Mouse (Mus musculus) left cerebral cortex, adult 18-20 months (tissue): ENCODE measurements around the gene Dram1. TPM values are rescaled to one million over a fixed set of nuclear protein-coding genes. Genes with fewer than 3 reads are reported as not detected.
"Not testable (repeated sequence)": the region's sequence is repeated elsewhere in the genome, so short reads cannot be mapped to it uniquely, and the experiment has no call there.

ENCODE experiments used
- DNase-seq, 2 experiments: peaks; one replicate each; pipeline ENCODE4 v3.0.0; 2021 to 2022; ENCODE audit warnings: low spot score in 2 of 2, mixed read lengths in 1 of 2
- total RNA-seq, 2 experiments: library from RNA; stranded (reverse); gene quantifications; 2 replicates each; pipeline ENCODE4 v1.2.3; 2021

Gene Dram1
- total RNA-seq, 2 experiments from 2014 or later: 1.6 TPM

DNA sequence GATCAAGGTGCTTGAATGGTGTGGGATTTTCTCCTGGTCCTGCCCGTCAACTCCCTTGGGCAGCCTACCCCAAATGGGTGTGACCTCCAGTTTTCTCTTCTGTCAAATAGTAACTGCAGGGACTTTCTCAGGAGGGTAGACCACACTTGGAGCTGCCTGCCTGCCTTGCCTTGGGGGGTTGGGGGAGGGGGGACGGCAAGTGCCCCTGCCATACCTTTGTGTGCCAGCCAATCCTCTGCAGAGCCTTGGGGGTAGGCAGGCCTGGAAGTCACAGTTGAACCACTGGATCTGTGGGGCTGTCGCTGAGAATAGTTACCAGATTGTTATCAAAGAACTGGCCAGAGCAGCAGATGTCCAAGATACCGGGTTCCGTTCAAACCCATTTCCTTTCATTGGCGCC lies 7.4 kb upstream of the Dram1 start:
- no peak for DNase-seq

DNA sequence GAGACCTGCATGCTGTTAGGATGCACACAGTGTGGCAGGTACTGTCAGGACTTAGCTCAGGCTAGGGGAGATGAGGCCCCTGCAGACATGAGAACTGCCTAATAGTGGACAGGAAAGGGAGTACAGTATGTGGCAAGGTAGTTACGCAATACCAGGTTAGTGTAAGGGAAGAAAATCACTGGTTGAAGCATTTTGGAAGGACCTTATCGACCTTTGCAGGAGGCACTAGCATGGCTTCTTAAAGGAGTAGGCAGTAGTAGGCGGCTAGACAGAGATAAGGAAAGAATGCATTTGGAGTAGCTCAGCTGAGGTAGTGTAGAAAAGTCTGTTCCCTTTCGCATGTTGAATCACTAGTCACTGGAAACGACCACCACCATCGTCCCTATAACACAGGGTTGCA lies 6.9 kb upstream of the Dram1 start:
- no peak for DNase-seq

DNA sequence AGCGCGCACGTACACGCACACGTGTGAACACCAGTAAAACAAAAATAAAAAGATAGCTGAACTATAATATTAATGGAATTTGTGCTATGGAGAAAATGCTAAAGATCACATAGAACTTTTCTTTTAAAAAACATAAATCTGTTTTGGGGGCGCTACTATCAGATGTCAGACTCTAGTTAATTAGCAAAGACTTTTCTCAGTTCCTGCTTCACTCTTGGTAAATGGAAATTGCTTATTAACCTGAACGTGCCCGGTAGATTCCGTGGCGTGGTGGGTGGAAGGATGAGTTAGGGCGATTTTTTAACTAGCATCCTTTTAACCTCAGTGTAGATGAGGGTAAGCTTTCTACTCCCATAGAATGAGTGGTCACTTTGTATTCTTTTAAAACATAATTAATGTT lies 6.4 kb upstream of the Dram1 start:
- DNase-seq: no peak

DNA sequence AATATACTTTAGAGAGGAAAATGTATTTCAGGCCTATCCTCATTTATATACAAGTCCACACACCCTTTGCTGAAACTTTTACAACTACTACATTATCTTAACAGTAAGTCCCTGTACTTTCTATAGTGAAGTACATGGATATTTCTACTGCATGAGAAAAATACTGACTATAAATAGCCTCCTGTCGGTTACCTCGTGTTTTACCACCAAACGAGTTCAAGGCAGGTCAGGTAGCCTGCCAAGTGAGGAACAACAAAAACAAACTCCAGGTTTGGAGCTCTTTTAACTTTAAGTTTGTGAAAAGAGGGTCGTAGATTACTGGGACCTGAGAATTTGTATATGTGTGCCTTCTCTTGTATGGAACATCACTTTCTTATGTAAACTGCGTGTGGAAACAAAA lies 5.2 kb upstream of the Dram1 start:
- DNase-seq: no peak

DNA sequence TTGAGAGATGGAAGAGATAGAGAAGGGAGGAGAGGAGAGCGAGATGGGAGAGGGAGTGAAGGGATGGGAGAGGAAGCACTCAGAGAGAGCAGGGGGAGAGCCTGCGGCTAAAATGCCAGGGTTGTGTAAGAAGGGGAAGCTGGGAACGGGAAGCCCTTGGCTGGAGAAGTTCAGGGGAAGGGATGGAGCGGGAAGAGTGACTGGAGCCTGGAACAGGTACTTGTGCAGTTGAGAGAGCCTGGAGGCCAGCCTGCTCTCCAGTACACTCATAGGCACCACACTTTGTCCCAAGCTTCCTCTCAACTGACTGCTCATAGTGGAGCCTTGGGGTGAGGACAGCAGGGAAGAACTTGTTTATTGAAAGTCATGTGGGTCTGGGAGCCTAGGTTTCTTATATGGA lies 4.6 kb upstream of the Dram1 start:
- no peak for DNase-seq

DNA sequence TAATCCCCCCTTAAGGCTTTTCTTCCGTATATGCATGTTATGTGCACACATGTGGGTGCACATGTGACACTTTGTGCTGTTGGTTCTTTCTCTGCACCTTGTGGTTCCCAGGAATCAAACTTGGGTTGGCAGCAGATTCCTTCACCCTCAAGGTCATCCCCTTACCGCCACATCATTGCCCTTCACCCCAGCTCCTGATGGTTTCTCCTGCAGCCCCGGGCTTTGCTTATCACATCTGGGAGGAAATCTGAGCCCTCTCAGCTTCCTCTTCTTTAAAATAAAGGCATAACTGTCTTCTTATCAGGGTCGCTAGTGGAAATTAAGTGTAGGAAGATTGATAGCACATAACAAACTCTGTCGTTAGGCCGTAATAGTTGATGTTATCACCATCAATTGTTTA lies 3.1 kb upstream of the Dram1 start:
- no peak for DNase-seq

DNA sequence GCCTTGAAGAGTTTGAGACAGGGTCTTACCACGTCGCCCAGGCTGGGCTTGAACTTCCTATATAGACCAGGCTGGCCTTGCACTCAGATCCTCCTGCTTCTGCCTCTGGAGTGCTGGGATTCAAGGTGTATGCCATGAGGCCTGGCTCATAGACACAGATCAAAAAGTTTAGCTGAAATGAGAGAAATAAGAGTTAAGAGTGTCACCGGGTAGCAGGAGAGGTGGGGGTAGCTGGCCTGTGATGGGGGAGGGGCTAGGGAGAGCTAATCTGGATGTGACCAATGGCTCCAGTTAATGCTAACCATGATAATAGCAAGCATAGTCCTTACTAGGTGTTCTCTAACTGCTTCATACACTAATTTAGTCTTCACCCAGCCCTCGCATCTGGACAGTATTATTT lies 2.4 kb upstream of the Dram1 start:
- DNase-seq: no peak

DNA sequence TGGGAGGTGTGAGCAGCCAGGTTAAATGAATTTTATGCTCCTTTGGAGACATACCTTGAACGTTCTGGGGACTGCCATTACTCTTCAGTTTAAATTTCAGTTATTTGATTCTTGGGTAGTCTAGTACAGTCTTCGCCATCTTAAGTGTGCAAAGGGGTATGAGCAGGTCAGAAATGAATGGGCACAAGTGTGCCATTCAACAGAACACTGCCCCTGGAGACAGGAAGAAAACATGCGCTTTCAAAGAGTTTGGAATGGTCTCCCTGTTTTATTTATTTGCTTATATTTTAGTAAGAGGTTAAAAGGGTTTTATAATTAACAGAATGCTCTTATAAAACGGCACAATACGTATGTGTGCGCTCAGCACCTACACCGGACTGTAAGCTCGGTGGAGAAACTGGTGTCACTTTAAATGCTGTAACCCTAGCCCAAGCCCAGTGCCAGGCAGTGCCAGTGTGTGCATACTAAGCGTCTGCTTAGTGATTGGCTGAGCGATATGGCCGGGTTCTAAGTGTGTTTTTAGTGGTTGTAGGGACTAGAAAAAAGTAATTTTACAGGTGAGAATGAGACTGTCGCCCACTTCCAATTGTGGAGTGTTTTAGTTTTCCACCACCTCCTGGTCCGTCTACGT lies 1.7 kb upstream of the Dram1 start:
- no peak for DNase-seq

DNA sequence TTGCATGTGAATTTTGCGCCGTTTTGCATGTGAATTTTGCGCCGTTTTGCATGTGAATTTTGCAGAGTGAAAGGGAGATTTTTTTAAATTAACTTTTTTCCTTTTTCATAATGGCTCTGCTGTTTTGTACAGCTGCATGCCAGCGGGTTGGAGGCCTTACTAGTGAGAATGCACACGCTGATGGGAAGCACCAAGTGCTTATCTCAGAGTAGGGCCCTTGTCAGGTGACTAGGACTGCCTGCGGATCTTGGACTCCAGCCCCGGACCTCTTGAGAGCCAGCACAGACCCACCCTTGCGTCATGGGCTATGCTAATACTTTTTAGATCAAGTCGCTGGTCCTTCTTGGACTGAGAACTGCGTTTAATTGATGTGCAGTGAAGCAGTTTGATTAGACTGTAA lies 1.1 kb upstream of the Dram1 start:
- DNase-seq: peak in 1 of 2 experiments; percentile 23

DNA sequence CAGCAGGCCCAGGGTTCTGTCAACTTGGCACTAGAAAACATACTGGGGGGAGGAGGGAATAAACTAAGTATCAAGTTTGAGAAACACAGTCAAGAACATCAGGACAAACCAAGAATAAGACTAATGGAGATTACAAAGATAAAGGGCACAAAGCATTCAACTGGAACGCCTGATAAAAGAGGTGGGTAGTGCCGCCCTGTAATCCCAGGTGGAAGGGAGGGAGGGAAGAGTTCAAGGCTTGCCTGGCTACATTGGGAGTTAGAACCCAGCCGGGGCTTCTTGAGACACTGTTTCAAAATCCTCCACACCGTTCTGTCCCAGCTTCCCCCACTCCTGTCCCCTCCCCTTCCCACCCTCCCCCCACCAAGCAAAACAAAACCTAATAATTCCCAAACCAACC lies 1.2 kb downstream of the Dram1 start:
- no peak for DNase-seq

DNA sequence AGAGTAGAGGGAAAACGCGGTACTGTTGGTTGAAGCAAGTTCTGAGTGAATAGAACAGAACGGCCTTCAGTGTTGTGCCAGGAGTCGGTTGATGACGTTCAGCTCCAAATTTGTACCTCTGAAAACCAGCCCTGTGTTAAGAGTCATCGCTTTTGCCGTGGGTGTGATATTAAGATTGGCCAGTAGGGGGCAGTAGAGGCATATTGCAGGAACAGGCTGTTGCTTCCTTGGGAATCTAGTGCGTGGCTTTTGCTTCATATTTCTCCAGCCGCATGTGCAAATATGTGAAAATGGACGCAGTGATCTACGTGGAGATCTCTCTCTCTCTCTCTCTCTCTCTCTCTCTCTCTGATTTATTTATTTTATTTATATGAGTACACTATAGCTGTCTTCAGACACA lies 2.1 kb downstream of the Dram1 start:
- DNase-seq: peak; percentile 95 to 98

DNA sequence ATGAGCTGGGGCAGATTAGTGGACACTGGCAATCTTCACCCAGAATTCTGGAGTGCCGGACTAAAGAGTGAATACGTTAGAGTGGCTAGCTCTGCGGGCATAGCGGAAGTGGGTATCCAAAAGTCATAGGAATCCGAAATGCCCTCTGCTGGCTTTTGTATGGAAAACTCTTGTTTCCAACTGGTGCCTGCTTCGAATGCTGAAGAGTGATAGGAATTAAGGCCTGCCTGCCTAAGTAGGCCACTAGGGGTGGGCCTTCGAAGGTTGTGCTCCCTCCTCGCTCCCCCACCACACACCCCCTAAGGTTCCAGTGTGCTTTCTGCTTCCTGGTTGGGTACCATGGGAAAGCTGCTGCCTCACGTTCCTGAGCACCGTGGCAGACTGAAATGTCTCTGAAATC lies 3.9 kb downstream of the Dram1 start:
- DNase-seq: no peak

DNA sequence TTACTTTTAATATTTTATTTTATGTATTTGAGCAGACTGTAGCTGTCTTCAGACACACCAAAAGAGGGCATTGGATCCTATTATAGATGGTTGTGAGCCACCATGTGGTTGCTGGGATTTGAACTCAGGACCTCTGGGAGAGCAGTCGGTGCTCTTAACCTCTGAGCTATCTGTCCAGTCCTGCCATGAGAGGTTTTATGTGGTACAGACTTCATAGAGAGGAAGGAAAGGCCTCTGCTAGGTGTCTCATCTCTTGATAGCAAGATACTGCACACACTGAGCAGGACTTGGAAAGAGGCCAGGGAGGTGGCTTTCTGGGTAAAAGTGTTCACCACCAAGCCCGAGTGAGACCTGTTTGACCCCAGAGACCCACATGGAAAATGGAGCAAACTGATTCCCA lies 5.9 kb downstream of the Dram1 start:
- not testable (repeated sequence) for DNase-seq

DNA sequence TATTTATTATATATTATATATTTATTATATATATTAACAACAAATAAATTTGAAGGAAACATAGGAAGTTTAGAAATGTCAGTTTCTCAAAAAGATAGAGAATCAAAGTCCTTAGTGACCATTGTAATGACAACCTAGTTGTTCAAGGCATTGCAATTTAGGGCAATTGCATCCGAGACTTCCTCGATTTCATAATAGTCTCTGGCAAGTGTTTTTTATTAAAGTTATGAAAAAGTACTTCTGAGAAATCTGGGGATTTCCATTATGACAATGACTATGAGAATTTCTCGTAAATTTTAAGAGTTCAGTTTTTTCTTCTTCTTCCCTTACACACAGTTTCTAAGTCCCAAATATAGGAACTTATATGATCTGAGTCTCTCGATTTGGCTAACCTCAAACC lies 6.4 kb downstream of the Dram1 start:
- no peak for DNase-seq

DNA sequence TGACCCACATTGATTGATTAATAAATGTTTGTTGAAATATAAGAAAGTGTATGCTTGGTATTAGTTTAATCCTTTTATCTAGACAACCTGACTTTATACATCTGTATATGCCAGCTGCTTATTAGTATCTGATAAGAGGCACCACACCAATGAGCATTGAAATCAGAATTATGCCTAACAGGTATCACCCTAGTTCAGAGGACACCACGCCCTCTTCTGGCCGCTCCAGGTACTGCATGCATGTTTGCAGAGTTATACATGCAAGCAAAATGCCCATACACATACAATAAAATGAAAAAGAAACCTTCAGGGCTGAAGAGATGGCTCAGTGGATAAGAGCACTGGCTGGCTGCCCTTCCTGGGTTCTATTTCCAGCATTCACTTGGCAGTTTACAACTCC lies 7.1 kb downstream of the Dram1 start:
- DNase-seq: no peak

DNA sequence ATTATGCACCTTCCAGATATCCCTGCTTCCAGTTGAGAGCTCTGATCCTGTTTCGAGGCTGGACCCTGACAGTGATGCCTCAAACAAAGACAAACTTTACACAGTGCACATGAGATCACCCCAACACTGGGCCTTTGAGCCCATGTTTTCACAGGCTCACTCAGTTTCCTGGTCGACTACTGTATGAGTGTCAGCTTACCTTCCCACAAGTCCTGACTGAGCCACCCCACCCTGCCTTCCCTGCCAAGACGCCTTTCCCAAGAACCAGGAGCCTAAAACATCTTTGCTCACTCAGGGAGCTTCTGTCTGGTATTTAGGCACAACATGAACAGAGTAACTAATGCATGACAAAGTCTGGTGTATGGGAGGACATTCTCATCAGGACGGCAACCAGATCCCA lies 9.6 kb downstream of the Dram1 start:
- DNase-seq: no peak

DNA sequence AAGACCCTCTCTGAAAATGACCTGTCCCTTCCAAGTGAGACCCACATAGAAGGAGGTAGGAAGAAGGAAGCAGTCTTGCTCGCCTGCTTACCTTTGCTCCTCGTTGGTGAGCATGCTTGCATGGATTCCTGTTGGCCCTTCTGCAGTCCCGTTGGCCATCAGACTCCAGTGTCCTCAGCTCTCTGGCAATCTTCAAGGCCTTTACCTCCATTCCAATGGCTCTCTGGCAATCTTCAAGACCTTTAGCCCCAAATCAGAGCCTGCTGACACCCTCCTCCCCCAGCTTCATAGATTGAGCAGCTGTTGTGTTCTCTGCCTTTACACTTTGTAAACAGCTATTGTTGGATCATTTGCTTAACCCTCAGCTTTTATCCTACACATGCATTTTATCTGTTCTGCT lies 14.7 kb downstream of the Dram1 start:
- no peak for DNase-seq

DNA sequence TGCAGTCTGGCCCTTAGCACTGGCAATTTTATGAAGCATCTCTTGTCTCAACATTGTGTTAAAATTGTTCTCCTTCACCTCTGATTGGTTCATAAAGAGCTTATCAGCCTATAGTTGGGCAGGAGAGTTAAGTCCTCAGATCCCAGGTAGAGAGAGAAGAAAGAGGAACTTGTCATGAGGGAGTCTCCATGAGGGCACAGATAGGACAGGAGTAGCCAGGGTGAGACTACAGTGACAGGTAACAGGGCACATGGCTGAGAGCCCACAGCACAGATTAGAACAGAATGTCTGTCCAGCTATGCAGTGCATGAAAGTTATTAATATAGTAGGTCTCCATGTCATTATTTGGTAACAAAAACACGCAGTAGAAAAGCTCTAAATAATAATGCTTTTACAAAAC lies 16.7 kb downstream of the Dram1 start:
- no peak for DNase-seq

DNA sequence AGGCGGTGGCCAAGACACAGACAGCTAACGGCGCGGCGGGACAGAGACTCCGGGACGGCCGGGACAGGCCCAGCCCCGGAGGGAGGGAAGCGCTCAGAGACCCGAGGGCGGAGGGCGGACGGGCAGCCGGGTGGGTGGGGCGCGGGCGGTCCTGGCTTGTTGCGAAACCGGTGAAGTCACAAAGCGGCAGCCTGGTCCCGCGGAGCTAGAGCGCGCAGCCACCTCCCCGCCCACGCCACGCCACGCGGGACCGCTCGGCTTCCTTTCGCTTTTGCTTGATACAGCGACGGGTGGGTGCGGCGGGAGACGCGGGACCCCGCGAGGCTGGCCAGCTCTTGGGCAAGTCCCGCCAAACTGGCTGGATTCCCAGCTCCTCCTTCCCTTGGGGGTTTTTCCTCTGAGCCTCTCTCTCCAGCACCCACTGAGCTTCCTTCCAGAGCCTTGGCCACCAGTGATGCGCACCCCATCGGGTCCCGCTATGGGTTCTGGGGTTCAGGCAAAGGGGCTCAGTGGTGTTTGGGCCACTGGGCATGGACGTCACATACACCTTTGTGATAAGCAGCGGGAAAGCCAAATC lies 21.8 kb downstream of the Dram1 start:
- peak; percentile 55 for DNase-seq

DNA sequence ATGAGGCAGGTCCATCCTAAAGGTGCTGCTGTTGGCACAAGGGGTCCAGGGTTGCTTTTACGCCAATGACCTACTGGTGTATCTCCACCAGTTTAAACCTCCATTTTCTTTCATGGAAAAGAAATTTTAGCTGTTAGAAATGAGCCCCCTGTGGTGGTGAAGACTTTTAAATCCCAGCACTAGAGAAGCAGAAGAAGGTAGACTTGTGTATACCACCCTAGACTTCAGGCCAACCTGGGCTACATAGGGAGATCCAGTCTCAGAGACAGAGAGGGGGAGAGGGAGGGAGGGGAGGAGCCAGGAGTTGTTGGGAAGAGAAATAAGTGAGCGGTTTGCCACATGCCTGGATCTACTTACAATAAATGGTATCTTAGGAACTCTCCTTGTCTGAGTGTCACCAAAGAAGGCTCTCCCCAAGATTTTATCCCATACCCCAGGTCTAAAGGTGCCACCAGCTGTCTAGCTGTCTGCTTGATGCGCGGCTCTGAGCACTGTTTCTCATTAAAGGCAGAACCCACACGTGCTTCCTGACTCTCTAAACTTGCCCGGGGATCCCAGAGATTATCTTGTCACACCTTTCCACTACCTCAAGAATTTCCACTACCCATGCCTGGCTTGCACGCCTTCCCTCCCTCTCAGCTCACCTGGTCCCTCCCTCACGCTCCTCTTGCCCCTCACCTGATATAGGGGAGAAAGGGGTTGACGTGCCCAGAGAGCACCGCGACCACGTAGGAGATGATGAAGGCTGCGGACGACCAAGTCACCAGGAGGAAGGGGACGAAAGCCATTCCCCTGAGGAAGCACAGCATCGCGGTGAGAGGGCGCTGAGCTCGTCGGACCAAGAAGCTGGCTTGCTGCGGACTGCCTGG lies 22.5 kb downstream of the Dram1 start:
- no peak for DNase-seq

DNA sequence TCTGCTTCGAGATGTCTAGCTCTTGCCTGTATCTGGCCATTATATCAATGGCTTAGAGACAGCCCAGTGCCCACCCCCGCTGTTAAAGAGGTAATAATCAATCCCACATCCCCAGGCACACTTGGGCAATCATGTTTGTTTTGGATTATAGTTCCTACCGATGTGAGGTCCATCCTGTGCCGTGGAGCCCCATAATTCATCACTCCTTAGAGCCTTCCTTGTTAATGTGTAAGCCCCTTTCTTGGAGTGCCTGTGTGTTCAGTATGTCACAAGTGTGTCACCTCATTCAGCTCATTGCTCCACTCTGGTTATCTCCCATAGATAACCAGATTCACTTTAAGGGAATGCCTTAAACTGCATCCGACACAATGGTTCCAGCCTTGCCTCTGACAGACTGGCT lies 24.3 kb downstream of the Dram1 start:
- no peak for DNase-seq

DNA sequence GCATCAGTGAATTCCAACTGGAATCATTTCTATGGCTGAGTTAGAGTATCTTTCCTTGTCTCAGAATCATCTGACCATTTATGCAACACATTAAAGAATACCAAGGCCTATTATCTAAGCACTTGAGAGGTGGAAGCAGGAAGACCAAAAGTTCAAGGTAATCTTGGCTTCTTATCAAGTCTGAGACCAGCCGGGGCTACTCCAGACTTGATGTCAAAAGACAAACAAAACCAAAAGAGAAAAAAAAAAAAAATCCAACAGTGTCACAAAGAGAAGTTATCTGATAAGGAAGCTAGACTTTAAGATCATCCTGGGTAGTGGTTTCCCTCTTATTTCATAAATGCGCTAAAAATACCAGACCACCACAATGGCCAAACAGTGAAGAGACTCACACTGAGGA lies 26.3 kb downstream of the Dram1 start:
- no peak for DNase-seq
